Mouse (Mus musculus) C2C12 (cell line): ENCODE data around the gene Npy4r.

ENCODE experiments used
- CTCF ChIP-seq: IDR thresholded peaks from one replicate; pipeline ENCODE4 v1.5.1; 2011; ENCODE audit not compliant: control insufficient read depth, insufficient read depth, insufficient read length
- FOSL1 ChIP-seq: IDR thresholded peaks from one replicate; pipeline ENCODE4 v1.8.0; 2011; ENCODE audit warnings: mild to moderate bottlenecking, low read length; ENCODE audit not compliant: poor library complexity, insufficient read depth, severe bottlenecking

GRCm38 (mm10) chr14:34171107-34171506 is 18.8 kb upstream of the Npy4r start:
- TF ChIP-seq CTCF, result no peak
- TF ChIP-seq FOSL1, result no peak
